Mouse (Mus musculus) limb, embryonic 10.5 days (tissue): ENCODE results near the gene Fgfr2. TPM values are rescaled to one million over a fixed set of nuclear protein-coding genes. Genes with fewer than 3 reads are reported as not detected.

Experiments
- DNase-seq: peaks from one replicate; pipeline ENCODE4 v3.0.0-alpha.2; 2017; ENCODE audit warnings: low spot score
- H3K27ac ChIP-seq: fragments of 300-500 bp; sonication (generic); 2 replicates; pipeline ENCODE4 v1.5.1; 2016; ENCODE audit warnings: mild to moderate bottlenecking
- H3K27me3 ChIP-seq: fragments of 300-500 bp; sonication (generic); 2 replicates; pipeline ENCODE4 v1.6.1; 2016; ENCODE audit warnings: low read depth, mild to moderate bottlenecking; ENCODE audit not compliant: poor library complexity, severe bottlenecking
- H3K36me3 ChIP-seq: fragments of 300-500 bp; sonication (generic); 2 replicates; pipeline ENCODE4 v1.6.1; 2016; ENCODE audit warnings: mild to moderate bottlenecking, moderate library complexity
- H3K4me1 ChIP-seq: fragments of 300-500 bp; sonication (generic); 2 replicates; pipeline ENCODE4 v1.6.1; 2016
- H3K4me3 ChIP-seq: fragments of 300-500 bp; sonication (generic); 2 replicates; pipeline ENCODE4 v1.5.1; 2016; ENCODE audit warnings: mild to moderate bottlenecking, moderate library complexity
- H3K9me3 ChIP-seq: fragments of 300-500 bp; sonication (generic); replicated peaks from 2 replicates; pipeline ENCODE4 v1.6.1; 2016; ENCODE audit warnings: mild to moderate bottlenecking
- WGBS: fragments of 180-500 bp; shearing (Covaris S2); methylation state at CpG from one replicate; pipeline ENCODE4 v1.1.7; 2016; 5-methylcytosine and 5-hydroxymethylcytosine counted together
- polyA plus RNA-seq: library from polyadenylated mRNA; unstranded; fragments of >200 nt; fragmentation: Nextera tagmentation; extraction: Ambion mirVana; gene quantifications from 2 replicates; pipeline ENCODE4 v1.2.1, GENCODE M21; 2016

The Fgfr2 gene
- polyA plus RNA-seq, 1 experiment from 2014 or later = 64.4 TPM

GRCm38 (mm10) chr7:132637292-132637691, 485.9 kb downstream of the Fgfr2 start:
- 16% methylated on average over 12 of the region's 12 CpGs for WGBS
- Histone ChIP-seq H3K27ac (no peak overlapping the region), H3K36me3 (no peaks in the 10 kb centered on the region), H3K27me3 (0 out of 2 replicates have a peak, but pooled peaks cover 13% of the 10 kb centered on the region), H3K4me3 (no peak overlapping the region), H3K4me1 (peaks cover 36% of the 10 kb centered on the region), H3K9me3 (no peaks in the 10 kb centered on the region)
- no peak for DNase-seq

GRCm38 (mm10) chr7:132631313-132631712, 491.8 kb downstream of the Fgfr2 start:
- Histone ChIP-seq H3K4me1 (peaks cover 5% of the 10 kb centered on the region; the same call in 1 of the 2 replicates), H3K4me3 (no peak overlapping the region), H3K27ac (no peak overlapping the region), H3K27me3 (0 out of 2 replicates have a peak, but pooled peaks cover 4% of the 10 kb centered on the region), H3K36me3 (no peaks in the 10 kb centered on the region), H3K9me3 (no peaks in the 10 kb centered on the region)
- no peak for DNase-seq
- 91% methylated on average over 11 of the region's 11 CpGs for WGBS

- H3K9me3 ChIP-seq = no peaks in the 10 kb centered on the region
- H3K4me3 ChIP-seq = no peak overlapping the region
- no peak for DNase-seq
- H3K4me1 ChIP-seq = peaks cover 5% of the 10 kb centered on the region; the same call in 1 of the 2 replicates
- H3K27ac ChIP-seq = no peak overlapping the region
- no peaks in the 10 kb centered on the region for H3K27me3 ChIP-seq
- 92% methylated on average over 3 of the region's 3 CpGs for WGBS
- no peaks in the 10 kb centered on the region for H3K36me3 ChIP-seq
These were observed 495.7 kb downstream of the Fgfr2 start for GRCm38 (mm10) chr7:132627448-132627847.

- no peaks in the 10 kb centered on the region for H3K27me3 ChIP-seq
- WGBS = 37% methylated on average over 4 of the region's 4 CpGs
These were observed 497.0 kb downstream of the Fgfr2 start for GRCm38 (mm10) chr7:132626174-132626573.

GRCm38 (mm10) chr7:132624161-132624560, 499.0 kb downstream of the Fgfr2 start:
- no peak overlapping the region for H3K4me3 ChIP-seq
- no peak overlapping the region for H3K27ac ChIP-seq
- WGBS = 77% methylated on average over 10 of the region's 10 CpGs
- no peaks in the 10 kb centered on the region for H3K9me3 ChIP-seq
- no peaks in the 10 kb centered on the region for H3K36me3 ChIP-seq
- DNase-seq = no peak
- H3K27me3 ChIP-seq = no peaks in the 10 kb centered on the region
- H3K4me1 ChIP-seq = no peaks in the 10 kb centered on the region

More at GRCm38 (mm10) chr7:132626174-132626573, 497.0 kb downstream of the Fgfr2 start:
- H3K9me3 ChIP-seq = no peaks in the 10 kb centered on the region
- H3K36me3 ChIP-seq = no peaks in the 10 kb centered on the region
- no peak for DNase-seq
- no peak overlapping the region for H3K27ac ChIP-seq
- peaks cover 5% of the 10 kb centered on the region; the same call in 1 of the 2 replicates for H3K4me1 ChIP-seq
- no peak overlapping the region for H3K4me3 ChIP-seq

GRCm38 (mm10) chr7:132619975-132620918, 502.9 kb downstream of the Fgfr2 start:
- 90% methylated on average over 15 of the region's 15 CpGs for WGBS
- no peaks in the 10 kb centered on the region for H3K9me3 ChIP-seq
- no peaks in the 10 kb centered on the region for H3K36me3 ChIP-seq
- H3K27me3 ChIP-seq = no peaks in the 10 kb centered on the region
- no peak overlapping the region for H3K27ac ChIP-seq
- H3K4me1 ChIP-seq = peaks cover 22% of the 10 kb centered on the region
- DNase-seq = no peak
- no peak overlapping the region for H3K4me3 ChIP-seq

GRCm38 (mm10) chr7:132619549-132619948, 503.6 kb downstream of the Fgfr2 start:
- no peaks in the 10 kb centered on the region for H3K27me3 ChIP-seq
- no peaks in the 10 kb centered on the region for H3K36me3 ChIP-seq
- H3K9me3 ChIP-seq = no peaks in the 10 kb centered on the region
- H3K4me3 ChIP-seq = no peak overlapping the region
- peaks cover 29% of the 10 kb centered on the region for H3K4me1 ChIP-seq
- H3K27ac ChIP-seq = no peak overlapping the region
- no peak for DNase-seq
- 89% methylated on average over 8 of the region's 8 CpGs for WGBS

- Histone ChIP-seq H3K36me3 (no peaks in the 10 kb centered on the region), H3K27ac (no peak overlapping the region), H3K4me3 (no peak overlapping the region), H3K9me3 (no peaks in the 10 kb centered on the region), H3K27me3 (no peaks in the 10 kb centered on the region), H3K4me1 (peaks cover 43% of the 10 kb centered on the region)
- 86% methylated on average over 5 of the region's 5 CpGs for WGBS
- DNase-seq = no peak
These were observed 506.1 kb downstream of the Fgfr2 start for GRCm38 (mm10) chr7:132617021-132617564.

GRCm38 (mm10) chr7:132616391-132616790, 506.8 kb downstream of the Fgfr2 start:
- H3K36me3 ChIP-seq = no peaks in the 10 kb centered on the region
- DNase-seq = peak; percentile 42
- H3K9me3 ChIP-seq = no peaks in the 10 kb centered on the region
- peaks cover 45% of the 10 kb centered on the region for H3K4me1 ChIP-seq
- H3K27ac ChIP-seq = peak overlapping the region; percentile 28; the same call in 1 of the 2 replicates
- 7% methylated on average over 6 of the region's 6 CpGs for WGBS
- H3K4me3 ChIP-seq = no peak overlapping the region
- H3K27me3 ChIP-seq = no peaks in the 10 kb centered on the region

- 6% methylated on average over 3 of the region's 3 CpGs for WGBS
These were observed 507.8 kb downstream of the Fgfr2 start for GRCm38 (mm10) chr7:132615346-132615745.

GRCm38 (mm10) chr7:132611530-132611929, 511.6 kb downstream of the Fgfr2 start:
- H3K9me3 ChIP-seq = no peaks in the 10 kb centered on the region
- 96% methylated on average over 8 of the region's 8 CpGs for WGBS

More at GRCm38 (mm10) chr7:132615346-132615745, 507.8 kb downstream of the Fgfr2 start:
- H3K4me1 ChIP-seq = peaks cover 53% of the 10 kb centered on the region
- H3K36me3 ChIP-seq = no peaks in the 10 kb centered on the region
- no peak overlapping the region for H3K4me3 ChIP-seq
- H3K27me3 ChIP-seq = no peaks in the 10 kb centered on the region
- H3K27ac ChIP-seq = peak overlapping the region; percentile 38; the same call in 1 of the 2 replicates
- H3K9me3 ChIP-seq = no peaks in the 10 kb centered on the region
- DNase-seq = peak; percentile 41

GRCm38 (mm10) chr7:132610468-132611318, 512.5 kb downstream of the Fgfr2 start, which contains the start of gene Lhpp:
Gene Lhpp, plus strand, starts transcription at chr7:132610638.
- Histone ChIP-seq H3K4me1 (peaks cover 39% of the 10 kb centered on the region), H3K4me3 (peak within 1 kb of the TSS; percentile 67), H3K27me3 (0 out of 2 replicates have a peak, but pooled peaks cover 21% of the 10 kb centered on the region), H3K9me3 (no peaks in the 10 kb centered on the region), H3K36me3 (no peaks in the 10 kb centered on the region), H3K27ac (peak within 1 kb of the TSS; percentile 86)
- WGBS = 7% methylated on average over 44 of the region's 44 CpGs
- peak; percentile 92 for DNase-seq

More at GRCm38 (mm10) chr7:132611530-132611929, 511.6 kb downstream of the Fgfr2 start:
- H3K4me3 ChIP-seq = no peak overlapping the region
- H3K36me3 ChIP-seq = no peaks in the 10 kb centered on the region
- H3K27ac ChIP-seq = no peak overlapping the region
- H3K27me3 ChIP-seq = 0 out of 2 replicates have a peak, but pooled peaks cover 16% of the 10 kb centered on the region
- peaks cover 48% of the 10 kb centered on the region for H3K4me1 ChIP-seq
- DNase-seq = no peak
